Mouse (Mus musculus): ENCODE data around the gene Icam1.

DNA sequence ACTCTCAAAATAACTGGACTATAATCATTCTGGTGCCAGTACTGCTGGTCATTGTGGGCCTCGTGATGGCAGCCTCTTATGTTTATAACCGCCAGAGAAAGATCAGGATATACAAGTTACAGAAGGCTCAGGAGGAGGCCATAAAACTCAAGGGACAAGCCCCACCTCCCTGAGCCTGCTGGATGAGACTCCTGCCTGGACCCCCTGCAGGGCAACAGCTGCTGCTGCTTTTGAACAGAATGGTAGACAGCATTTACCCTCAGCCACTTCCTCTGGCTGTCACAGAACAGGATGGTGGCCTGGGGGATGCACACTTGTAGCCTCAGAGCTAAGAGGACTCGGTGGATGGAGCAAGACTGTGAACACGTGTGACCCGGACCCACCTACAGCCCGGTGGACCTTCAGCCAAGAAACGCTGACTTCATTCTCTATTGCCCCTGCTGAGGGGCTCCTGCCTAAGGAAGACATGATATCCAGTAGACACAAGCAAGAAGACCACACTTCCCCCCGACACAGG lies 12.0 kb downstream of the Icam1 start:
- TF ChIP-seq CTCF (IDR thresholded peaks at IDR 0.05; ENCODE audit: borderline replicate concordance, insufficient read depth, low read length) (no peak), POLR2A (IDR thresholded peaks at IDR 0.05; ENCODE audit: low read depth, low read length) (no peak)
